Mouse (Mus musculus) small intestine, adult 2 months (tissue): Measurements from ENCODE around the gene Ctbp2.

Source experiments
- CTCF ChIP-seq: fragments of 200-500 bp; IDR thresholded peaks from 2 replicates; pipeline ENCODE4 v1.5.1; 2012; ENCODE audit warnings: low read depth, mild to moderate bottlenecking, control low read depth, inconsistent platforms, low read length, moderate library complexity, mixed read lengths; ENCODE audit not compliant: insufficient replicate concordance, insufficient read length; ENCODE audit errors: extremely low read depth
- POLR2A ChIP-seq: fragments of 200-500 bp; IDR thresholded peaks from 2 replicates; pipeline ENCODE4 v1.6.1; 2012; ENCODE audit warnings: low read depth, mild to moderate bottlenecking, control low read depth, inconsistent platforms, low read length, moderate library complexity

GRCm38 (mm10) chr7:133139689-133140336 is 15.7 kb upstream of the Ctbp2 start:
- TF ChIP-seq CTCF (no peak), POLR2A (no peak)
